Mouse (Mus musculus): ENCODE measurements around the gene Tnk2.

DNA sequence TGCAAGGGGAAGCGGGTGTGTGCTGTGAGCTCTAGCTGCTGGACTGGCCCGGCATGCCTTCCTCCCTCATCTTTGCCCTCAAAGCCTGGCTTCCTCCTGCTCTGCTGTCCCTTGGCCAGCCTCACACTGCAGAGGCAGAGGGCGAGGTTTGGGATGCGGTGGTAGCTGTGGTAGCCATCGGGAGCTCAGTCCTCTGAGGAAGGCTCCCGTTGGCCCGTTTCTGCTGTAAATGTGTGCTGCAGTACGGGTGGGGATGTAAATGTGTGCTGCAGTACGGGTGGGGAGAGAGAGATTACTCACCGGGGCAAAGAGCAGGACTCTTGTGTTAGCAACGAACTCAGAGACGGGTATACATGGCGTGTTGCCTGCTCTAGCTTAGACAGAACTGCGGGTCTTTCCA is 35.1 kb downstream of the Tnk2 start:
- TF ChIP-seq CTCF (IDR thresholded peaks at IDR 0.05; ENCODE audit: insufficient read depth, low read length) (no peak), POLR2A (IDR thresholded peaks at IDR 0.05; ENCODE audit: borderline replicate concordance, extremely low read depth, low read depth, low read length) (no peak)
